Mouse (Mus musculus): ENCODE measurements at regions not wholly inside any gene's neighbourhood (a gene's known extent, or its start where the extent isn't known, plus 50 kb on each side); places are given as distances from the start of the nearest gene placed in this dataset.
A peak's percentile ranks its signal among the peaks of the same experiment; 100 is the strongest.

- no peak for TF ChIP-seq POLR2A (IDR thresholded peaks at IDR 0.05; ENCODE audit: borderline replicate concordance, extremely low read depth, insufficient read depth, insufficient read length, poor library complexity, severe bottlenecking)
- no peak for TF ChIP-seq CTCF (IDR thresholded peaks at IDR 0.05; ENCODE audit: borderline replicate concordance, extremely low read depth, insufficient read depth, insufficient read length)
- no peak for DNase-seq (ENCODE audit: low read depth)
Observed at GRCm38 (mm10) chr14:80789131-80789530, 805.2 kb downstream of the Olfm4 start.

- TF ChIP-seq POLR2A (IDR thresholded peaks at IDR 0.05; ENCODE audit: borderline replicate concordance, extremely low read depth, insufficient read depth, insufficient read length, poor library complexity, severe bottlenecking): no peak
- no peak for TF ChIP-seq CTCF (IDR thresholded peaks at IDR 0.05; ENCODE audit: borderline replicate concordance, extremely low read depth, insufficient read depth, insufficient read length)
- DNase-seq (ENCODE audit: low read depth): no peak
Observed at GRCm38 (mm10) chr14:80799370-80799959, 815.6 kb downstream of the Olfm4 start.

GRCm38 (mm10) chr14:80830476-80830875 lies 846.6 kb downstream of the Olfm4 start:
- TF ChIP-seq CTCF (IDR thresholded peaks at IDR 0.05; ENCODE audit: borderline replicate concordance, extremely low read depth, insufficient read depth, insufficient read length) (no peak), POLR2A (IDR thresholded peaks at IDR 0.05; ENCODE audit: borderline replicate concordance, extremely low read depth, insufficient read depth, insufficient read length, poor library complexity, severe bottlenecking) (no peak)
- DNase-seq (ENCODE audit: low read depth): no peak

- no peak for TF ChIP-seq POLR2A (IDR thresholded peaks at IDR 0.05; ENCODE audit: borderline replicate concordance, extremely low read depth, insufficient read depth, insufficient read length, poor library complexity, severe bottlenecking)
- TF ChIP-seq CTCF (IDR thresholded peaks at IDR 0.05; ENCODE audit: borderline replicate concordance, extremely low read depth, insufficient read depth, insufficient read length): no peak
- DNase-seq (ENCODE audit: low read depth): peak; percentile 26
Observed at GRCm38 (mm10) chr14:80844550-80844949, 860.7 kb downstream of the Olfm4 start.

GRCm38 (mm10) chr14:80845576-80846269 lies 861.8 kb downstream of the Olfm4 start:
- peak; percentile 97 for DNase-seq (ENCODE audit: low read depth)
- TF ChIP-seq CTCF (IDR thresholded peaks at IDR 0.05; ENCODE audit: borderline replicate concordance, extremely low read depth, insufficient read depth, insufficient read length) (peak; percentile 88), POLR2A (IDR thresholded peaks at IDR 0.05; ENCODE audit: borderline replicate concordance, extremely low read depth, insufficient read depth, insufficient read length, poor library complexity, severe bottlenecking) (no peak)

- no peak for TF ChIP-seq POLR2A (IDR thresholded peaks at IDR 0.05; ENCODE audit: borderline replicate concordance, extremely low read depth, insufficient read depth, insufficient read length, poor library complexity, severe bottlenecking)
- no peak for TF ChIP-seq CTCF (IDR thresholded peaks at IDR 0.05; ENCODE audit: borderline replicate concordance, extremely low read depth, insufficient read depth, insufficient read length)
- DNase-seq (ENCODE audit: low read depth): peak; percentile 79
Observed at GRCm38 (mm10) chr14:80846420-80847083, 862.7 kb downstream of the Olfm4 start.
